Mouse (Mus musculus): Measurements from ENCODE around the gene Cacna2d3. TPM values are rescaled to one million over a fixed set of nuclear protein-coding genes. Genes with fewer than 3 reads are reported as not detected.

Cacna2d3 gene
- total RNA-seq, 2 experiments from 2014 or later = 59.3 to 61.7 TPM

GRCm38 (mm10) chr14:29278401-29278800 lies 443.3 kb downstream of the Cacna2d3 start:
- intact Hi-C loops (cut with DNase I) = no loop called here
- DNase-seq = no peak

- DNase-seq = no peak
- intact Hi-C loops (cut with DNase I) = no loop called here
Measured at GRCm38 (mm10) chr14:29277701-29278100, 444.0 kb downstream of the Cacna2d3 start.

- intact Hi-C loops (cut with DNase I) = no loop called here
- DNase-seq = no peak
Measured at GRCm38 (mm10) chr14:29273890-29274289, 447.8 kb downstream of the Cacna2d3 start.

- no peak for DNase-seq
- intact Hi-C loops (cut with DNase I) = no loop called here
Measured at GRCm38 (mm10) chr14:29270541-29270940, 451.1 kb downstream of the Cacna2d3 start.

GRCm38 (mm10) chr14:29269816-29270215 lies 451.8 kb downstream of the Cacna2d3 start:
- DNase-seq = no peak
- intact Hi-C loops (cut with DNase I) = no loop called here

- no peak for DNase-seq
- intact Hi-C loops (cut with DNase I) = no loop called here
Measured at GRCm38 (mm10) chr14:29268609-29269008, 453.1 kb downstream of the Cacna2d3 start.

- peak; percentile 58 for DNase-seq
- intact Hi-C loops (cut with DNase I) = no loop called here
Measured at GRCm38 (mm10) chr14:29267233-29267874, 454.3 kb downstream of the Cacna2d3 start.

GRCm38 (mm10) chr14:29260621-29261020 lies 461.0 kb downstream of the Cacna2d3 start:
- intact Hi-C loops (cut with DNase I) = no loop called here
- no peak for DNase-seq

- intact Hi-C loops (cut with DNase I) = no loop called here
- peak; percentile 57 for DNase-seq
Measured at GRCm38 (mm10) chr14:29243516-29243915, 478.1 kb downstream of the Cacna2d3 start.

- intact Hi-C loops (cut with DNase I) = no loop called here
- DNase-seq = no peak
Measured at GRCm38 (mm10) chr14:29238446-29238845, 483.2 kb downstream of the Cacna2d3 start.

GRCm38 (mm10) chr14:29228976-29229716 lies 492.5 kb downstream of the Cacna2d3 start:
- intact Hi-C loops (cut with DNase I) = no loop called here

GRCm38 (mm10) chr14:29228471-29228870 lies 493.2 kb downstream of the Cacna2d3 start:
- DNase-seq = no peak
- intact Hi-C loops (cut with DNase I) = no loop called here

More at GRCm38 (mm10) chr14:29228976-29229716, 492.5 kb downstream of the Cacna2d3 start:
- DNase-seq = no peak

GRCm38 (mm10) chr14:29227959-29228358 lies 493.7 kb downstream of the Cacna2d3 start:
- intact Hi-C loops (cut with DNase I) = no loop called here
- DNase-seq = no peak

GRCm38 (mm10) chr14:29225754-29226365 lies 495.8 kb downstream of the Cacna2d3 start:
- intact Hi-C loops (cut with DNase I) = no loop called here
- no peak for DNase-seq

GRCm38 (mm10) chr14:29223012-29223411 lies 498.7 kb downstream of the Cacna2d3 start:
- intact Hi-C loops (cut with DNase I) = no loop called here
- DNase-seq = peak; percentile 67

GRCm38 (mm10) chr14:29222191-29222882 lies 499.3 kb downstream of the Cacna2d3 start:
- intact Hi-C loops (cut with DNase I) = no loop called here
- peak; percentile 83 for DNase-seq

GRCm38 (mm10) chr14:29216106-29216505 lies 505.6 kb downstream of the Cacna2d3 start:
- intact Hi-C loops (cut with DNase I) = no loop called here
- no peak for DNase-seq

- DNase-seq = no peak
- intact Hi-C loops (cut with DNase I) = no loop called here
Measured at GRCm38 (mm10) chr14:29204967-29205268, 516.7 kb downstream of the Cacna2d3 start.

GRCm38 (mm10) chr14:29204236-29204966 lies 517.3 kb downstream of the Cacna2d3 start:
- no peak for DNase-seq
- intact Hi-C loops (cut with DNase I) = no loop called here

- intact Hi-C loops (cut with DNase I) = no loop called here
- no peak for DNase-seq
Measured at GRCm38 (mm10) chr14:29196171-29196570, 525.5 kb downstream of the Cacna2d3 start.

- DNase-seq = no peak
- intact Hi-C loops (cut with DNase I) = no loop called here
Measured at GRCm38 (mm10) chr14:29191426-29191825, 530.2 kb downstream of the Cacna2d3 start.
